Mouse (Mus musculus): ENCODE data around the gene 9330182L06Rik.

9330182L06Rik gene

DNA sequence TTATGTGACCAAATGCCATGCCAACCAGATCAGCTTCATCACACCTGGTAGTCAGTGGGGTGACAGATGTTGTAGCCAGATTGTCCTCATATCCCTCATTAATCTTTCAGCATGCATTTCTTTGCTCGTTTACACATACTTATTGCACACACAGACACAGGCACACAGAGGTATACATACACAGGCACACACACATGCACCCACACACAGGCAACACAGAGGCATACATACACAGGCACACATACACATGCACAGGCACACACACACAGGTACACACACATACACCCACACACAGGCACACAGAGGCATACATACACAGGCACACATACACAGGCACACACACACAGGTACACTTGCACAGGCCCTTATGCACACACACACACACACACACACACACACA is 99.0 kb downstream of the 9330182L06Rik start:
- no peak for DNase-seq

- no peak for DNase-seq
Measured at GRCm38 (mm10) chr5:9367920-9368692, 102.2 kb downstream of the 9330182L06Rik start.

- no peak for DNase-seq
Measured at GRCm38 (mm10) chr5:9371127-9371526, 105.2 kb downstream of the 9330182L06Rik start.

GRCm38 (mm10) chr5:9373341-9373740 is 107.4 kb downstream of the 9330182L06Rik start:
- peak; percentile 13 for DNase-seq

DNA sequence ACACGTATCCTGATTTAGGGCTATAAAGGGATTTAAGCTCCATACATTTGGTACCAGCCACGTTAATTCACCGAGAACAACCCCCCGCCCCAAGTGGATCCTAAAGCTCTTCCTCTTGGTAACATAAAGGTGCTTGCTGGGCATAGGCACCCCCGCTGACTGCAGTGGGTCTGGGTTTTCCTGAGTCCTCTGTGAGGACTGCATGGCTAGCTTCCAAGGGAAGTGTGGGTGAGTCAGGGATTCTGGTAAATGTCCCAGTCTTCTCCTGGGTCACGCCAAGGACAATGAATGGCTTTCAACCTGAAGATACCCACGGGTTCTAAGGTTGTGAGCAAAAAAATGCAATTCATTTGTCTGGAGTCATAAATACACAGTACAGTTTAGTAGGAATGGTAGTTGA is 124.0 kb downstream of the 9330182L06Rik start:
- no peak for DNase-seq

GRCm38 (mm10) chr5:9391858-9392393 is 126.0 kb downstream of the 9330182L06Rik start:
- no peak for DNase-seq

- DNase-seq = no peak
Measured at GRCm38 (mm10) chr5:9417098-9417497, 151.2 kb downstream of the 9330182L06Rik start.

DNA sequence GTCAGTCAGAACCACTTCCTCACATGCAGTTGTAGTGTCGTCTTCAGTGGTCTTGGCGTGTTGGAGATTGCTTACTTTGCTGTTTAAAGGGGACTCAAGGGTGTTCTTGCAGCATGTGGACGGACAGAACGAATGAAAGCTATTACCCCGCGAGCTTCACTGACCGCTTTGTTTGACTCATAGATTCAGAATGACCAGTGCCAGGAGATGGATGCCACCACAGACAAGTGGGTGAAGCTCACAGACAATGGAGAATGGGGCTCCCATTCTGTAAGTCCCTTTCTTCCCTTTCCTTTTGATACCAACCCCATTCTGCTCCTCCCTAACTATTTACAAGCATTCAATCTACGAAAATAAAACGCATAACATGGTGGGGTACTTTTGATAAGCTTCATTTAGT is 151.9 kb downstream of the 9330182L06Rik start:
- no peak for DNase-seq

DNA sequence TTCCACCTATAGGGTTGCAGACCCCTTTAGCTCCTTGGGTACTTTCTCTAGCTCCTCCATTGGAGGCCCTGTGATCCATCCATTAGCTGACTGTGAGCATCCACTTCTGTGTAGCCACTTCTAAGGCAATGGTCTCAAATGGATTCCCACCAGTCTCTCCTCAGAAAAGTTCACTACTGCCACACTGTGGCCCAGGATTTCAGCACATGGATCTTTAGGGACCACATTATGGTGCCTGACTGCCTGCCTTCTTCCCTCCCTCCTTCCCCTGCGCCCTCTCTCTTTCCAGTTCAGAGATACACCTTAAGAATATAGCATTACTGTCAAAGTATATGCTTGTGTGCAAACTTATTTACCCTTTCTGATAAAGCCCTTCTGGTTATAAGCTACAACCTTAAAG is 154.0 kb downstream of the 9330182L06Rik start:
- peak; percentile 23 for DNase-seq

DNA sequence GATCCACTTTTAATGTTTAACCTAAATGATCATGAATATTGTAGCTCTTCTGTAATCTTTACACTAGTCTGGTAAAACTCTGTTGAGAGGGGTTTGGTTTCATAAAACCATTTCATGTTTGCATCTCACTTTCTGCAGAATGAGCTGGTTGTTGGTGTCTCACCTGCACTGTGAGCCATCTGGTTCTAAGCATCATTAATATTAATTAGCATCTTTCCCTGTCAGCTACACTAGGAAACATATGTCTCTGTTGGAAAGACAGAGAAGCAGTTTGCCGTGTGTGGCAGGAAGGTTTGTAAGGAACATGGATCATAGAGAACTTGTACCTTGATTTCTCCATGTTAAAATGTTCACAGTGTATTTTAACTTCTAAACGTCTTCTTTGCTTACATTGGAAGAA is 158.5 kb downstream of the 9330182L06Rik start:
- DNase-seq = no peak

- DNase-seq = no peak
Measured at GRCm38 (mm10) chr5:9427165-9427564, 161.2 kb downstream of the 9330182L06Rik start.

DNA sequence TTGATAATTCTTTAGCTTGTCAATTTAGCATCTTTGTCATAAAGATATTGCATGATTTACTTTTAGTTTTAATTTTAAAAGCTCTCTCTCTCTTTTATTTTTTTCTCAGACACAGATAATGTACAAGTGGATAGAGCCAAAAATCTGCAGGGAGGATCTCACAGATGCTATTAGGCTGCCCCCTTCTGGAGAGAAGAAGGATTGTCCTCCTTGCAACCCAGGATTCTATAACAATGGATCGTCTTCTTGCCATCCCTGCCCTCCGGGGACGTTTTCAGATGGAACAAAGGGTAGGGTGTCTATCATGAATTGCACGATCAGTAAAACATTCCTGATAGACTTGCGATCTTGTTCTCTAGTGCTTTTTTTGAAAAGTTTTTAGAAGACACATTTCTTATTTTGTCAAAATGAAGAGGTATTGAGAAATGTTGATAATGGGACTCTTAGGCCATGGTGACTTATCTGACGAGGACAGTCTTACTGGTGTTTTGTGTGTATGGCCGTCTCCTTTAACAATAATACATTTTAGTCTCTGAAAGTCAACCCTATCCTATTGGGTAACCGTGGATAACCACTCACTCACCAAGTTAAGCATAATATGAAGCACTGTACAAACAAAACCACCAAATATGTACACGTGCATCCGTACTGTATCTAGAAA is 161.8 kb downstream of the 9330182L06Rik start:
- DNase-seq = peak; percentile 18

GRCm38 (mm10) chr5:9428728-9429127 is 162.8 kb downstream of the 9330182L06Rik start:
- DNase-seq = no peak

DNA sequence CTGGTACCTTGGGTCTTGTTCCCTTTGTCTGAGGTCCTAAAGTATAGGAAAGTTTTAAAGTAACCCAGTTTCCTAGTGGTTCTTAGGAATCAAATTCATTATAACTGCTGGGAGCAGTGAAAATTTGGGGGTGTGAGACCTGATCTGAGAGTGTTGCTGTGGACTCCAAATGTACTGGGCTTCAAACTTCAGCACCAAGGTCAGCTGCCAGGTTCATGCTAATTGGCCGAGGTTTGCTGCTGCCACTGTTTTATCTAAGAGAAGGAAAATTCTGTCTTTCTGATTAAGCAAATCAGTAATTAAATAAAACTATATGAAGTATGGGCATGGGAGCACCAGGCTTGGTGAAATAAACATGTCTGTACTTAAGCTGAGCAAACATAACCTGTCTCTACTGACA is 180.2 kb downstream of the 9330182L06Rik start:
- no peak for DNase-seq

DNA sequence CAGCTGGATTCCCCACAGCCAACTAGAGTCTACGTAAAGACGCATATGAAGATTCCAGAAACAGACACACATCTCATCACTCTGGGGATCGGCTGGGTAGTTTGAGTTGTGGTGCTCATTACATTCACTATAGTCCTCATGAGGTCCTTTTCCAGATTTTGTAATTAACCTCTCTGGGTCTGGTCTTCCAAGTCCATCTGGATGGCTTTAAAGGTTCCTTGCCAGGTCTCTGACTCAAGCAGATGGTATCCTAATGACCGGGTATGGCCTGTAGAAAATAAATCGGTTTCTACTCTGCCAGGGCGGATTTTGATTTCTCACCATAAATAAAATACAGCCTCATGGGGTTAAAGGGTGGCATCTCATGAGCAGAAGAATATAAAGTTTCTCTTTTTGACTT is 183.0 kb downstream of the 9330182L06Rik start:
- DNase-seq = no peak

GRCm38 (mm10) chr5:9449570-9449969 is 183.7 kb downstream of the 9330182L06Rik start:
- DNase-seq = peak; percentile 12

DNA sequence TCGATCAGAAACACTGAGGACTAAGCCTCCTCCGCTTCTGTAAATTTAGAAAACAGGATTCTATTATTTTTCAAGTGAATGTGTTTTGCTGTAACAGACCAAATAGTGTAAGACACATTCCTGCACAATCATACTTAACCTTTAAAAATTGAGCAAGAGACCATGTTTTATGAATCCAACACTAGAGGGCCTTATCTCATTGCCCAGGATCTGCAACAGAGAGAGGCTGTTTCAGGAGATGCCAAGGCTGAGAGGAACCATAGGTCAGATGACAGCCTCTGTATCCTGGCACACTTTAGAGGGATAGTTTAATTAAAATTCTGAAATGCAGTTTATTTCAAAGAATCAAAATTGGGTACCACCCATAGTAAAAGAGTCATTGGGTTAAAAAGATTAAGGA is 187.4 kb downstream of the 9330182L06Rik start:
- DNase-seq = no peak

GRCm38 (mm10) chr5:9477587-9477986 is 211.7 kb downstream of the 9330182L06Rik start:
- no peak for DNase-seq

- peak; percentile 59 for DNase-seq
Measured at GRCm38 (mm10) chr5:9495456-9495855, 229.5 kb downstream of the 9330182L06Rik start.

DNA sequence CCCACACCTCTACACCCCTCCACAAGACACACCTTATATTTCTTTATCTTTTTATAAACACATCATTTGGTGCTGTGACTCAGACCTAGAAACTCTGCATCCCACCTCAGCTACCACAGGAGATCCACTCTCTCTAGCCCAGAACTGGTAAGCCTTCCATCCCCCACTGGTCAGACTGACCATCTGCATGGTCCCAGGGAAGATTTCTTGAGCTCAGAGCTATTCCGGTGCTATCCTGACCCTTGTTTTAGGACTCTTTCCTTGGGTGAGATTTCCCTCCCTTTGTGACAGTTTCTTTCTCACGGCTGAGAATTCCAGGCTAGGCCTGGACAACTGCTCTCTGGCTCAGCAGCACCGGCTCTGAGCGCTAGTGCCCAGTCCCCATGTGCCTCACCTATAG is 231.3 kb downstream of the 9330182L06Rik start:
- no peak for DNase-seq

- DNase-seq = no peak
Measured at GRCm38 (mm10) chr5:9511027-9511426, 245.1 kb downstream of the 9330182L06Rik start.

- no peak for DNase-seq
Measured at GRCm38 (mm10) chr5:9525507-9525906, 259.6 kb downstream of the 9330182L06Rik start.
